Mouse (Mus musculus): ENCODE measurements around the gene Slco2a1.

Gene Slco2a1

GRCm38 (mm10) chr9:102988462-102988861 is at the start of gene Slco2a1:
Slco2a1 (plus strand) TSS chr9:102988712.
- in situ Hi-C loops (cut with MseI, MboI), result no loop called here

GRCm38 (mm10) chr9:102942221-102942620 is 46.3 kb upstream of the Slco2a1 start:
- in situ Hi-C loops (cut with MseI, MboI), result no loop called here

GRCm38 (mm10) chr9:102944891-102945290 is 43.6 kb upstream of the Slco2a1 start:
- in situ Hi-C loops (cut with MseI, MboI), result no loop called here

GRCm38 (mm10) chr9:102946469-102947015 is 42.0 kb upstream of the Slco2a1 start:
- in situ Hi-C loops (cut with MseI, MboI), result no loop called here

- in situ Hi-C loops (cut with MseI, MboI), result no loop called here
Observed at GRCm38 (mm10) chr9:102948706-102949105, 39.8 kb upstream of the Slco2a1 start.

GRCm38 (mm10) chr9:102951091-102951994 is 37.2 kb upstream of the Slco2a1 start:
- in situ Hi-C loops (cut with MseI, MboI), result no loop called here

- in situ Hi-C loops (cut with MseI, MboI), result no loop called here
Observed at GRCm38 (mm10) chr9:102955866-102956265, 32.6 kb upstream of the Slco2a1 start.

GRCm38 (mm10) chr9:102958703-102959102 is 29.8 kb upstream of the Slco2a1 start:
- in situ Hi-C loops (cut with MseI, MboI), result no loop called here

GRCm38 (mm10) chr9:102961356-102962092 is 27.0 kb upstream of the Slco2a1 start:
- in situ Hi-C loops (cut with MseI, MboI), result no loop called here

GRCm38 (mm10) chr9:102962093-102962788 is 26.3 kb upstream of the Slco2a1 start:
- in situ Hi-C loops (cut with MseI, MboI), result no loop called here

GRCm38 (mm10) chr9:102963321-102963720 is 25.2 kb upstream of the Slco2a1 start:
- in situ Hi-C loops (cut with MseI, MboI), result no loop called here

- in situ Hi-C loops (cut with MseI, MboI), result no loop called here
Observed at GRCm38 (mm10) chr9:102964644-102965043, 23.9 kb upstream of the Slco2a1 start.

GRCm38 (mm10) chr9:102972393-102973050 is 16.0 kb upstream of the Slco2a1 start:
- in situ Hi-C loops (cut with MseI, MboI), result no loop called here

- in situ Hi-C loops (cut with MseI, MboI), result no loop called here
Observed at GRCm38 (mm10) chr9:102975887-102976286, 12.6 kb upstream of the Slco2a1 start.

GRCm38 (mm10) chr9:102977090-102977489 is 11.4 kb upstream of the Slco2a1 start:
- in situ Hi-C loops (cut with MseI, MboI), result no loop called here

GRCm38 (mm10) chr9:102977791-102978492 is 10.6 kb upstream of the Slco2a1 start:
- in situ Hi-C loops (cut with MseI, MboI), result no loop called here

- in situ Hi-C loops (cut with MseI, MboI), result no loop called here
Observed at GRCm38 (mm10) chr9:102979011-102979700, 9.4 kb upstream of the Slco2a1 start.

GRCm38 (mm10) chr9:102979956-102980355 is 8.6 kb upstream of the Slco2a1 start:
- in situ Hi-C loops (cut with MseI, MboI), result no loop called here

GRCm38 (mm10) chr9:102980420-102980819 is 8.1 kb upstream of the Slco2a1 start:
- in situ Hi-C loops (cut with MseI, MboI), result no loop called here

GRCm38 (mm10) chr9:102981791-102982190 is 6.7 kb upstream of the Slco2a1 start:
- in situ Hi-C loops (cut with MseI, MboI), result no loop called here

Data from mouse trophoblast stem cell (cell line).